Mouse (Mus musculus): ENCODE data around the gene Brcc3.

DNA sequence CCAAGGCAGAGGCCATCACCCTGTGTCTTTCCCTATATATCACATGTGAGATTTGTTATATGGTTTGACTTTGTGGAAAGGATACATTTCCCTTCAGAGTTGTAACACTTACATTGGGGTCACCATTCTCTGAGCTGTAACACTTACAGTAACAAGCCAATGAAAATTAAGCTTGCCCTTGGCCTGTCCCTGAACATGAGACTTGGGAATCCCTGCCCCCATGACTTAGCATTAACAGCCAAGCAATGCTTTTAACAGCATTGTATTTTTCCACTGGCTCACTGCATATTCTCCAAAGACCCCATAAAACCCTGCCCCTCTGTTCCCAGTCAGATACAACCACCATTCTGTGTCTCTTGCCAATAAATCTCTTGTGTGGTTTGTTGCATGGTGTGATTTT lies 13.1 kb upstream of the Brcc3 start:
- TF ChIP-seq MAFK (IDR thresholded peaks at IDR 0.05; ENCODE audit: insufficient read depth, low read depth, low read length) (no peak), HCFC1 (IDR thresholded peaks at IDR 0.05; ENCODE audit: borderline replicate concordance, insufficient read depth, low read length) (no peak)

All from ES-E14 (cell line).